Mouse (Mus musculus): ENCODE results near the gene Rai1. TPM values are rescaled to one million over a fixed set of nuclear protein-coding genes. Genes with fewer than 3 reads are reported as not detected.

Rai1 gene
- total RNA-seq (2012; rRNA removed) = 25.0 and 26.3 TPM in 2 replicates
- 100 to 1,000 TPM in 1 of 2 experiments, 10 to 100 TPM in 1; 56.7 to 101 TPM for polyA plus RNA-seq (2012; ENCODE audit: insufficient read depth in 1 of 2, insufficient read length in 2 of 2, low read depth in 1 of 2, low replicate concordance in 2 of 2, missing spikeins in 1 of 2)

GRCm38 (mm10) chr11:60104810-60105592 lies at the start of gene Rai1:
TSS of gene Rai1 (plus strand) at chr11:60105013.
- DNase-seq (ENCODE audit: low read depth, low spot score) = peak; percentile 91
- no peaks in the 10 kb centered on the region for H3K9me3 ChIP-seq (replicated peaks; ENCODE audit: insufficient read depth, low read length)
- H3K79me2 ChIP-seq (ENCODE audit: control insufficient read depth, insufficient read depth, low read length, poor library complexity) = peaks cover 52% of the 10 kb centered on the region
- no peaks in the 10 kb centered on the region for H3K27me3 ChIP-seq (ENCODE audit: control insufficient read depth in 1 of 2, insufficient read depth in 2 of 2, low read length in 2 of 2)
- peaks cover 41 to 65% of the 10 kb centered on the region in 2 experiments for H3K4me1 ChIP-seq (ENCODE audit: control insufficient read depth in 1 of 2, insufficient read depth in 2 of 2, low read length in 2 of 2)
- peak within 1 kb of the TSS; percentile 96 for H3K9ac ChIP-seq (ENCODE audit: control insufficient read depth, low read depth, low read length, poor library complexity, severe bottlenecking)
- peaks cover 0 to 65% of the 10 kb centered on the region in 2 experiments; a peak in 3 of 4 replicates for H3K36me3 ChIP-seq (ENCODE audit: control insufficient read depth in 1 of 2, insufficient read depth in 2 of 2, low read length in 2 of 2)
- H3K27ac ChIP-seq (ENCODE audit: control insufficient read depth, low read depth, low read length) = peak within 1 kb of the TSS; percentile 86
- peak within 1 kb of the TSS; percentile 89 to 94 for H3K4me3 ChIP-seq (ENCODE audit: control insufficient read depth in 1 of 2, insufficient read depth in 1 of 2, low read depth in 2 of 2, low read length in 2 of 2)
- TF ChIP-seq NRF1 (IDR thresholded peaks at IDR 0.05; ENCODE audit: insufficient read depth, low read depth, low read length, poor library complexity, severe bottlenecking) = peak; percentile 21; the same call in 1 of the 2 replicates
- no peak for TF ChIP-seq GABPA (IDR thresholded peaks at IDR 0.05; ENCODE audit: low read depth, low read length)
- peak; percentile 69 for TF ChIP-seq HCFC1 (IDR thresholded peaks at IDR 0.05; ENCODE audit: low read depth, low read length)
- TF ChIP-seq ZMIZ1 (IDR thresholded peaks at IDR 0.05; ENCODE audit: low read depth, low read length) = no peak
- peak; percentile 71; the same call in 1 of the 2 replicates for TF ChIP-seq TCF12 (IDR thresholded peaks at IDR 0.05; ENCODE audit: low read depth, low read length)
- TF ChIP-seq SIN3A (IDR thresholded peaks at IDR 0.05; ENCODE audit: low read length) = peak; percentile 76
- no peak; the same call in 1 of the 2 replicates for TF ChIP-seq KAT2A (conservative IDR thresholded peaks at IDR 0.05; ENCODE audit: low read depth, low read length)
- TF ChIP-seq MYB (IDR thresholded peaks at IDR 0.05; ENCODE audit: low read depth, low read length) = no peak
- peak; percentile 83 for TF ChIP-seq MAX (IDR thresholded peaks at IDR 0.05; ENCODE audit: low read length)
- TF ChIP-seq ZNF384 (IDR thresholded peaks at IDR 0.05; ENCODE audit: low read depth, low read length) = peak; percentile 41; the same call in 1 of the 2 replicates
- TF ChIP-seq MXI1 (IDR thresholded peaks at IDR 0.05; ENCODE audit: low read depth, low read length) = peak; percentile 88
- peak; percentile 68 for TF ChIP-seq RAD21 (IDR thresholded peaks at IDR 0.05; ENCODE audit: low read depth, low read length)
- peak; percentile 65; the same call in 1 of the 2 replicates for TF ChIP-seq CHD1 (IDR thresholded peaks at IDR 0.05; ENCODE audit: low read depth, low read length)
- TF ChIP-seq TAL1 (IDR thresholded peaks at IDR 0.05; ENCODE audit: low read length) = no peak
- TF ChIP-seq MAZ (IDR thresholded peaks at IDR 0.05; ENCODE audit: low read depth, low read length) = peak; percentile 87; the same call in 1 of the 2 replicates
- TF ChIP-seq ZKSCAN1 (IDR thresholded peaks at IDR 0.05; ENCODE audit: low read depth, low read length) = no peak
- 0 out of 2 replicates have a peak, but pooled peaks have one; percentile 52 for TF ChIP-seq UBTF (IDR thresholded peaks at IDR 0.05; ENCODE audit: borderline replicate concordance, insufficient read depth, low read depth, low read length)
- TF ChIP-seq JUND (IDR thresholded peaks at IDR 0.05; ENCODE audit: low read depth, low read length) = no peak
- TF ChIP-seq ETS1 (IDR thresholded peaks at IDR 0.05; ENCODE audit: low read depth, low read length) = peak; percentile 57; the same call in 1 of the 2 replicates
- TF ChIP-seq MYC (IDR thresholded peaks at IDR 0.05; ENCODE audit: low read depth, low read length) = peak; percentile 75; the same call in 1 of the 2 replicates
- peak in 1 of 2 experiments; percentile 49; a peak in 2 of 4 replicates for TF ChIP-seq EP300 (IDR thresholded peaks at IDR 0.05; ENCODE audit: low read depth in 1 of 2, low read length in 2 of 2)
- TF ChIP-seq USF1 (IDR thresholded peaks at IDR 0.05; ENCODE audit: low read depth, low read length) = peak; percentile 39; the same call in 1 of the 2 replicates
- no peak for TF ChIP-seq MAFK (IDR thresholded peaks at IDR 0.05; ENCODE audit: borderline replicate concordance, low read depth, low read length)
- 0 out of 2 replicates have a peak, but pooled peaks have one; percentile 12 for TF ChIP-seq TBP (IDR thresholded peaks at IDR 0.05; ENCODE audit: low read depth, low read length)
- TF ChIP-seq GATA1 (IDR thresholded peaks at IDR 0.05; ENCODE audit: low read depth, low read length) = no peak
- TF ChIP-seq CHD2 (IDR thresholded peaks at IDR 0.05; ENCODE audit: low read length) = no peak
- peak; percentile 59; the same call in 1 of the 2 replicates for TF ChIP-seq BHLHE40 (IDR thresholded peaks at IDR 0.05; ENCODE audit: borderline replicate concordance, low read depth, low read length)
- no peak for TF ChIP-seq POLR2AphosphoS2 (IDR thresholded peaks at IDR 0.05; ENCODE audit: low read length)
- no peak for TF ChIP-seq POLR2AphosphoS5 (IDR thresholded peaks at IDR 0.05; ENCODE audit: borderline replicate concordance, low read depth, low read length)
- peak; percentile 73 for TF ChIP-seq SMC3 (IDR thresholded peaks at IDR 0.05; ENCODE audit: low read depth, low read length)
- no peak for TF ChIP-seq E2F4 (IDR thresholded peaks at IDR 0.05; ENCODE audit: borderline replicate concordance, low read depth, low read length)
- TF ChIP-seq POLR2A (IDR thresholded peaks at IDR 0.05; ENCODE audit: control insufficient read depth in 1 of 2, insufficient read depth in 1 of 2, low read depth in 1 of 2, low read length in 2 of 2, poor library complexity in 1 of 2) = peak; percentile 61 to 75; a peak in 2 of 4 replicates
- peak; percentile 54 for TF ChIP-seq ZC3H11A (IDR thresholded peaks at IDR 0.05; ENCODE audit: low read depth, low read length)
- TF ChIP-seq NELFE (IDR thresholded peaks at IDR 0.05; ENCODE audit: low read depth, low read length) = peak; percentile 69

Measured in MEL (cell line).